Mouse (Mus musculus) neural tube, embryonic 14.5 days (tissue): ENCODE results near the gene Gm21852. TPM values are rescaled to one million over a fixed set of nuclear protein-coding genes. Genes with fewer than 3 reads are reported as not detected.
"Not testable (repeated sequence)": the region's sequence is repeated elsewhere in the genome, so short reads cannot be mapped to it uniquely, and the experiment has no call there.

Experiments used
- ATAC-seq: fragments of 200-750 bp; cut with Nextera tagmentation; 2 replicates; pipeline ENCODE4 v1.8.0; 2017; ENCODE audit warnings: low read depth, mild to moderate bottlenecking, moderate TSS enrichment, moderate library complexity
- H3K27ac ChIP-seq: fragments of 300-500 bp; sonication (generic); 2 replicates; pipeline ENCODE4 v1.5.1; 2014; ENCODE audit warnings: low read depth, mild to moderate bottlenecking, control low read depth, low read length, moderate library complexity, mixed read lengths
- H3K27me3 ChIP-seq: fragments of 300-500 bp; sonication (generic); 2 replicates; pipeline ENCODE4 v1.6.1; 2014; ENCODE audit warnings: low read length; ENCODE audit not compliant: control insufficient read depth, insufficient read depth
- H3K36me3 ChIP-seq: fragments of 300-500 bp; sonication (generic); 2 replicates; pipeline ENCODE4 v1.6.1; 2014; ENCODE audit warnings: low read length, mixed read lengths; ENCODE audit not compliant: control insufficient read depth, insufficient read depth
- H3K4me1 ChIP-seq: fragments of 300-500 bp; sonication (generic); 2 replicates; pipeline ENCODE4 v1.6.1; 2014; ENCODE audit warnings: low read length; ENCODE audit not compliant: control insufficient read depth, insufficient read depth
- H3K4me2 ChIP-seq: fragments of 300-500 bp; sonication (generic); 2 replicates; pipeline ENCODE4 v1.6.1; 2014; ENCODE audit warnings: mild to moderate bottlenecking, low read depth, low read length, control low read depth
- H3K4me3 ChIP-seq: fragments of 300-500 bp; sonication (generic); 2 replicates; pipeline ENCODE4 v1.5.1; 2014; ENCODE audit warnings: low read depth, low read length, control low read depth, mixed read lengths
- H3K9ac ChIP-seq: fragments of 300-500 bp; sonication (generic); replicated peaks from 2 replicates; pipeline ENCODE4 v1.6.1; 2014; ENCODE audit warnings: low read depth, mild to moderate bottlenecking, control low read depth, low read length, mixed read lengths
- H3K9me3 ChIP-seq: fragments of 300-500 bp; sonication (generic); 2 replicates; pipeline ENCODE4 v1.6.1; 2016; ENCODE audit warnings: low read length; ENCODE audit not compliant: control insufficient read depth
- WGBS: fragments of 180-500 bp; shearing (Covaris S2); extraction: QIAGEN DNeasy Blood & Tissue Kit; methylation state at CpG from one replicate; pipeline ENCODE4 v1.1.7; 2014; 5-methylcytosine and 5-hydroxymethylcytosine counted together
- microRNA-seq: library from miRNA; unstranded; fragments of <30 nt; microRNA quantifications from one replicate; pipeline ENCODE4, GENCODE M21; 2016
- polyA plus RNA-seq: library from polyadenylated mRNA; unstranded; fragments of >200 nt; fragmentation: Nextera tagmentation; extraction: Ambion mirVana; gene quantifications from 2 replicates; pipeline ENCODE4 v1.2.1, GENCODE M21; 2014

The Gm21852 gene
- not detected in 2 replicates for polyA plus RNA-seq

DNA sequence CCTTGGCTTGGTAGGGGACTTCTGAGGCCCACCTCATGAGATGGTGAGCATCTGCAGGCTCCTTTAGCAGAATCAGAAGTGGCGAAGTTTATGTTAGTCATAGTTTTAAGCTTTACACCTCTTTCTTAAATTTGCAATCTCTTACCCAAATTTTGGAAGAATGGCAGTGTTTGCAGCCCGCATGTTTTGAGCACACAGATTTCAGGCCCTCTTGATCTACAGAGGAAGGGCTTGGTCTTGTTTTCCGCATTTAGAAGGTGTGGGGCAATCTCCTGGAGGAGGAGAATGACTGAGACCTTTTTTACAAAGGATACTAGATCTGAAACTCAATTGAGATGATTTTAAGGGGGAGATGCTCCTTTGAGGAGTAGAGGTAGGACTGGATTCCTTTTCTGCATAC is at the start of gene Gm21852:
TSS of gene Gm21852 (minus strand) at position 101 of the 400 bp plus-strand sequence.
- not testable (repeated sequence) for ATAC-seq, H3K27me3 ChIP-seq, H3K4me1 ChIP-seq, H3K9me3 ChIP-seq, H3K9ac ChIP-seq, H3K4me2 ChIP-seq, H3K36me3 ChIP-seq, H3K27ac ChIP-seq, H3K4me3 ChIP-seq
- no CpG with 5 or more reads among the region's 3 CpGs for WGBS

Small RNA genes lying within 50 kb of the gene (microRNA-seq; reads per million reads assigned to microRNA genes)
- not detected for gene Gm27466
- gene Gm28018: not detected

Other genes with a start within 250 kb of the Gm21852 start
- gene Gm21797, start 123.8 kb upstream of the Gm21852 start, polyA plus RNA-seq: not detected in 2 replicates
- gene Gm20795, start 152.9 kb upstream of the Gm21852 start, polyA plus RNA-seq: not detected in 2 replicates